Mouse (Mus musculus): Measurements from ENCODE around the gene Pnp2. TPM values are rescaled to one million over a fixed set of nuclear protein-coding genes. Genes with fewer than 3 reads are reported as not detected.
"Not testable (repeated sequence)": the region's sequence is repeated elsewhere in the genome, so short reads cannot be mapped to it uniquely, and the experiment has no call there.

Gene Pnp2
- polyA plus RNA-seq, 1 experiment = 0.56 TPM

GRCm38 (mm10) chr14:50968216-50968980 is 12.6 kb downstream of the Pnp2 start:
- 59% methylated on average over 5 of the region's 5 CpGs for WGBS
- no peak for DNase-seq
- Histone ChIP-seq H3K27ac (ENCODE audit: insufficient read depth, low read depth, low read length) (no peak overlapping the region), H3K4me1 (ENCODE audit: control insufficient read depth, insufficient read depth, low read length) (0 out of 2 replicates have a peak, but pooled peaks cover 2% of the 10 kb centered on the region), H3K36me3 (ENCODE audit: control insufficient read depth, insufficient read depth, low read length) (no peaks in the 10 kb centered on the region), H3K4me3 (ENCODE audit: insufficient read depth, low read depth, low read length) (no peak overlapping the region), H3K27me3 (replicated peaks; ENCODE audit: control insufficient read depth, insufficient read depth, low read length) (no peaks in the 10 kb centered on the region)
- TF ChIP-seq POLR2A (IDR thresholded peaks at IDR 0.05; ENCODE audit: low read depth, low read length) (no peak), CTCF (conservative IDR thresholded peaks at IDR 0.05; ENCODE audit: insufficient read depth, insufficient read length, low read depth, low read length) (no peak)

GRCm38 (mm10) chr14:50969041-50969440 is 13.2 kb downstream of the Pnp2 start:
- 11% methylated on average over 1 of the region's 1 CpGs for WGBS

GRCm38 (mm10) chr14:50969558-50970544 is 14.1 kb downstream of the Pnp2 start:
- WGBS = 53% methylated on average over 12 of the region's 12 CpGs

More at GRCm38 (mm10) chr14:50969041-50969440, 13.2 kb downstream of the Pnp2 start:
- Histone ChIP-seq H3K4me1 (ENCODE audit: control insufficient read depth, insufficient read depth, low read length) (0 out of 2 replicates have a peak, but pooled peaks cover 2% of the 10 kb centered on the region), H3K27me3 (replicated peaks; ENCODE audit: control insufficient read depth, insufficient read depth, low read length) (no peaks in the 10 kb centered on the region), H3K27ac (ENCODE audit: insufficient read depth, low read depth, low read length) (no peak overlapping the region), H3K4me3 (ENCODE audit: insufficient read depth, low read depth, low read length) (no peak overlapping the region), H3K36me3 (ENCODE audit: control insufficient read depth, insufficient read depth, low read length) (no peaks in the 10 kb centered on the region)
- TF ChIP-seq CTCF (conservative IDR thresholded peaks at IDR 0.05; ENCODE audit: insufficient read depth, insufficient read length, low read depth, low read length) (no peak), POLR2A (IDR thresholded peaks at IDR 0.05; ENCODE audit: low read depth, low read length) (no peak)
- no peak for DNase-seq

GRCm38 (mm10) chr14:50970822-50971221 is 15.0 kb downstream of the Pnp2 start:
- H3K4me1 ChIP-seq (ENCODE audit: control insufficient read depth, insufficient read depth, low read length) = 0 out of 2 replicates have a peak, but pooled peaks cover 2% of the 10 kb centered on the region
- TF ChIP-seq POLR2A (IDR thresholded peaks at IDR 0.05; ENCODE audit: low read depth, low read length) (no peak), CTCF (conservative IDR thresholded peaks at IDR 0.05; ENCODE audit: insufficient read depth, insufficient read length, low read depth, low read length) (no peak)
- no peaks in the 10 kb centered on the region for H3K36me3 ChIP-seq (ENCODE audit: control insufficient read depth, insufficient read depth, low read length)
- no peak overlapping the region for H3K27ac ChIP-seq (ENCODE audit: insufficient read depth, low read depth, low read length)
- no peaks in the 10 kb centered on the region for H3K27me3 ChIP-seq (replicated peaks; ENCODE audit: control insufficient read depth, insufficient read depth, low read length)
- no peak for DNase-seq
- 50% methylated on average over 1 of the region's 1 CpGs for WGBS
- H3K4me3 ChIP-seq (ENCODE audit: insufficient read depth, low read depth, low read length) = no peak overlapping the region

More at GRCm38 (mm10) chr14:50969558-50970544, 14.1 kb downstream of the Pnp2 start:
- H3K4me1 ChIP-seq (ENCODE audit: control insufficient read depth, insufficient read depth, low read length) = 0 out of 2 replicates have a peak, but pooled peaks cover 2% of the 10 kb centered on the region
- H3K27me3 ChIP-seq (replicated peaks; ENCODE audit: control insufficient read depth, insufficient read depth, low read length) = no peaks in the 10 kb centered on the region
- no peak overlapping the region for H3K27ac ChIP-seq (ENCODE audit: insufficient read depth, low read depth, low read length)
- H3K36me3 ChIP-seq (ENCODE audit: control insufficient read depth, insufficient read depth, low read length) = no peaks in the 10 kb centered on the region
- no peak for DNase-seq
- no peak for TF ChIP-seq POLR2A (IDR thresholded peaks at IDR 0.05; ENCODE audit: low read depth, low read length)
- TF ChIP-seq CTCF (conservative IDR thresholded peaks at IDR 0.05; ENCODE audit: insufficient read depth, insufficient read length, low read depth, low read length) = no peak
- H3K4me3 ChIP-seq (ENCODE audit: insufficient read depth, low read depth, low read length) = no peak overlapping the region

DNA sequence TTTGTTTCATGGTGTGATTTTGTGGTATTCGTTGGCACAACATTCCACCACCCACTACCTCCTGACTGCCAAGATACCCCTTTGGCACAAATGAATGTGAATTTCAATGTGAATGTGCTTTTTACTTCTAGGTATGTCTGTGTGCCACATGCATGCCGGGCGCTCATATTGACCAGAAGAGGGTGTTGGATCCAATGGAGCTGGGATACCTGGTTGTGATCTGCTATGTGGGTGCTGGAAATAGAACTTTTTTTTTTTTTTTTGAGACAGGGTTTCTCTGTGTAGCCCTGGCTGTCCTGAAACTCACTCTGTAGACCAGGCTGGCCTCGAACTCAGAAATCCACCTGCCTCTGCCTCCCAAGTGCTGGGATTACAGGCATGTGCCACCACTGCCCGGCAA is 17.3 kb downstream of the Pnp2 start:
- H3K27me3 ChIP-seq (replicated peaks; ENCODE audit: control insufficient read depth, insufficient read depth, low read length); H3K4me1 ChIP-seq (ENCODE audit: control insufficient read depth, insufficient read depth, low read length); DNase-seq; H3K36me3 ChIP-seq (ENCODE audit: control insufficient read depth, insufficient read depth, low read length); H3K27ac ChIP-seq (ENCODE audit: insufficient read depth, low read depth, low read length); H3K4me3 ChIP-seq (ENCODE audit: insufficient read depth, low read depth, low read length): not testable (repeated sequence)
- 86% methylated on average over 5 of the region's 5 CpGs for WGBS

GRCm38 (mm10) chr14:50973700-50974099 is 17.9 kb downstream of the Pnp2 start:
- WGBS = 48% methylated on average over 4 of the region's 4 CpGs
- Histone ChIP-seq H3K4me1 (ENCODE audit: control insufficient read depth, insufficient read depth, low read length) (peaks cover 8% of the 10 kb centered on the region), H3K36me3 (ENCODE audit: control insufficient read depth, insufficient read depth, low read length) (no peaks in the 10 kb centered on the region), H3K27me3 (replicated peaks; ENCODE audit: control insufficient read depth, insufficient read depth, low read length) (no peaks in the 10 kb centered on the region), H3K4me3 (ENCODE audit: insufficient read depth, low read depth, low read length) (no peak overlapping the region), H3K27ac (ENCODE audit: insufficient read depth, low read depth, low read length) (0 out of 2 replicates have a peak overlapping the region, but pooled peaks have one; percentile 32)
- peak; percentile 37 for DNase-seq
- TF ChIP-seq CTCF (conservative IDR thresholded peaks at IDR 0.05; ENCODE audit: insufficient read depth, insufficient read length, low read depth, low read length) (no peak), POLR2A (IDR thresholded peaks at IDR 0.05; ENCODE audit: low read depth, low read length) (no peak)

DNA sequence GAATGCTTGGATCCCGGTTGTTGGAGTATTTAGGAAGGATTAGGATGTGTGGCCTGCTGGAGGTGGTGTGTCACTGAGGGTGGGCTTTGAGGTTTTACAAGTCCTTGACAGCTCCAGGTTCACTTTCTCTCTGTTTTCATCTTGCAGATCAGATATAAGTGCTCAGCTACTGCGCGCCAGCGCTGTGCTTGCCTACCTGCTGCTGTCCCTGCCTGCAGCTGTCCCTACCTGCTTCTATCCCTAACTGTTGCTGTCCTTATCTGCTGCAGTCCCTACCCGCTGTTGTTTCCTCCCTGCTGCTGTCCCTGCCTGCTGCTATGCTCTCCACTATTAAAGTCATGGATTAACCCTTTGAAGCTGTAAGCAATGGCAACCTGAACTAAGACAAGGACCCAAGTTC is 19.2 kb downstream of the Pnp2 start:
- H3K27me3 ChIP-seq (replicated peaks; ENCODE audit: control insufficient read depth, insufficient read depth, low read length) = no peaks in the 10 kb centered on the region
- no peaks in the 10 kb centered on the region for H3K36me3 ChIP-seq (ENCODE audit: control insufficient read depth, insufficient read depth, low read length)
- DNase-seq = no peak
- no peak for TF ChIP-seq POLR2A (IDR thresholded peaks at IDR 0.05; ENCODE audit: low read depth, low read length)
- TF ChIP-seq CTCF (conservative IDR thresholded peaks at IDR 0.05; ENCODE audit: insufficient read depth, insufficient read length, low read depth, low read length) = no peak
- WGBS = 90% methylated on average over 5 of the region's 5 CpGs
- H3K4me1 ChIP-seq (ENCODE audit: control insufficient read depth, insufficient read depth, low read length) = peaks cover 8% of the 10 kb centered on the region
- H3K27ac ChIP-seq (ENCODE audit: insufficient read depth, low read depth, low read length) = no peak overlapping the region
- no peak overlapping the region for H3K4me3 ChIP-seq (ENCODE audit: insufficient read depth, low read depth, low read length)

Data from kidney, adult 2 months (tissue).